Mouse (Mus musculus): ENCODE results near the gene Usp19. TPM values are rescaled to one million over a fixed set of nuclear protein-coding genes. Genes with fewer than 3 reads are reported as not detected.

Gene Usp19
- polyA plus RNA-seq, 1 experiment from 2014 or later = 79.4 TPM

Other genes with a start within 250 kb of the Usp19 start
- gene Dag1, start 226.6 kb upstream of the Usp19 start, polyA plus RNA-seq (2016; fragmentation: Nextera tagmentation; extraction: Ambion mirVana) = 71.1 and 77.0 TPM in 2 replicates
- 44.4 and 57.3 TPM in 2 replicates for gene Nicn1, start 200.2 kb upstream of the Usp19 start, polyA plus RNA-seq (2016; fragmentation: Nextera tagmentation; extraction: Ambion mirVana)
- gene Amt, start 193.7 kb upstream of the Usp19 start, polyA plus RNA-seq (2016; fragmentation: Nextera tagmentation; extraction: Ambion mirVana) = 37.9 and 39.2 TPM in 2 replicates
- gene Rhoa, start 184.5 kb upstream of the Usp19 start, polyA plus RNA-seq (2016; fragmentation: Nextera tagmentation; extraction: Ambion mirVana) = 272 and 276 TPM in 2 replicates
- gene Tcta, start 184.4 kb upstream of the Usp19 start, polyA plus RNA-seq (2016; fragmentation: Nextera tagmentation; extraction: Ambion mirVana) = 17.8 and 26.2 TPM in 2 replicates
- 767 and 792 TPM in 2 replicates for gene Gpx1, start 151.7 kb upstream of the Usp19 start, polyA plus RNA-seq (2016; fragmentation: Nextera tagmentation; extraction: Ambion mirVana)
- gene Usp4, start 142.7 kb upstream of the Usp19 start, polyA plus RNA-seq (2016; fragmentation: Nextera tagmentation; extraction: Ambion mirVana) = 119 and 140 TPM in 2 replicates
- 1.1 and 1.2 TPM in 2 replicates for gene 1700102P08Rik, start 97.8 kb upstream of the Usp19 start, polyA plus RNA-seq (2016; fragmentation: Nextera tagmentation; extraction: Ambion mirVana)
- 0.81 and 1.1 TPM in 2 replicates for gene Ccdc36, start 62.1 kb upstream of the Usp19 start, polyA plus RNA-seq (2016; fragmentation: Nextera tagmentation; extraction: Ambion mirVana)
- not detected in 2 replicates for gene BC048562, start 54.1 kb upstream of the Usp19 start, polyA plus RNA-seq (2016; fragmentation: Nextera tagmentation; extraction: Ambion mirVana)
- 58.2 and 59.4 TPM in 2 replicates for gene Ccdc71, start 30.1 kb upstream of the Usp19 start, polyA plus RNA-seq (2016; fragmentation: Nextera tagmentation; extraction: Ambion mirVana)
- 43.1 and 52.1 TPM in 2 replicates for gene Klhdc8b, start 29.0 kb upstream of the Usp19 start, polyA plus RNA-seq (2016; fragmentation: Nextera tagmentation; extraction: Ambion mirVana)
- 42.7 and 46.2 TPM in 2 replicates for gene Lamb2, start 10.9 kb upstream of the Usp19 start, polyA plus RNA-seq (2016; fragmentation: Nextera tagmentation; extraction: Ambion mirVana)
- gene Qars, start 17.1 kb downstream of the Usp19 start, polyA plus RNA-seq (2016; fragmentation: Nextera tagmentation; extraction: Ambion mirVana) = 112 and 115 TPM in 2 replicates
- gene Qrich1, start 26.2 kb downstream of the Usp19 start, polyA plus RNA-seq (2016; fragmentation: Nextera tagmentation; extraction: Ambion mirVana) = 150 and 171 TPM in 2 replicates
- 202 and 239 TPM in 2 replicates for gene Impdh2, start 69.7 kb downstream of the Usp19 start, polyA plus RNA-seq (2016; fragmentation: Nextera tagmentation; extraction: Ambion mirVana)
- 47.0 and 50.0 TPM in 2 replicates for gene Ndufaf3, start 76.8 kb downstream of the Usp19 start, polyA plus RNA-seq (2016; fragmentation: Nextera tagmentation; extraction: Ambion mirVana)
- gene Dalrd3, start 79.3 kb downstream of the Usp19 start, polyA plus RNA-seq (2016; fragmentation: Nextera tagmentation; extraction: Ambion mirVana) = 196 and 221 TPM in 2 replicates
- gene Wdr6, start 88.1 kb downstream of the Usp19 start, polyA plus RNA-seq (2016; fragmentation: Nextera tagmentation; extraction: Ambion mirVana) = 195 and 250 TPM in 2 replicates
- 13.8 and 14.7 TPM in 2 replicates for gene P4htm, start 107.1 kb downstream of the Usp19 start, polyA plus RNA-seq (2016; fragmentation: Nextera tagmentation; extraction: Ambion mirVana)
- gene Arih2, start 158.8 kb downstream of the Usp19 start, polyA plus RNA-seq (2016; fragmentation: Nextera tagmentation; extraction: Ambion mirVana) = 66.8 and 72.6 TPM in 2 replicates
- 34.5 and 36.2 TPM in 2 replicates for gene Slc25a20, start 171.5 kb downstream of the Usp19 start, polyA plus RNA-seq (2016; fragmentation: Nextera tagmentation; extraction: Ambion mirVana)
- 34.6 and 40.8 TPM in 2 replicates for gene Prkar2a, start 198.7 kb downstream of the Usp19 start, polyA plus RNA-seq (2016; fragmentation: Nextera tagmentation; extraction: Ambion mirVana)